Mouse (Mus musculus) 3T3-L1 (cell line): ENCODE measurements around the gene Gdpd1.
A peak's percentile ranks its signal among the peaks of the same experiment; 100 is the strongest.
"Not testable (repeated sequence)": the region's sequence is repeated elsewhere in the genome, so short reads cannot be mapped to it uniquely, and the experiment has no call there.

Experiments
- DNase-seq: peaks from one replicate; pipeline ENCODE4 v3.0.0-alpha.2; 2015; ENCODE audit warnings: low read depth, low spot score

Gdpd1 gene

GRCm38 (mm10) chr11:87026096-87026875 is 47.6 kb downstream of the Gdpd1 start:
- DNase-seq, result peak; percentile 72

DNA sequence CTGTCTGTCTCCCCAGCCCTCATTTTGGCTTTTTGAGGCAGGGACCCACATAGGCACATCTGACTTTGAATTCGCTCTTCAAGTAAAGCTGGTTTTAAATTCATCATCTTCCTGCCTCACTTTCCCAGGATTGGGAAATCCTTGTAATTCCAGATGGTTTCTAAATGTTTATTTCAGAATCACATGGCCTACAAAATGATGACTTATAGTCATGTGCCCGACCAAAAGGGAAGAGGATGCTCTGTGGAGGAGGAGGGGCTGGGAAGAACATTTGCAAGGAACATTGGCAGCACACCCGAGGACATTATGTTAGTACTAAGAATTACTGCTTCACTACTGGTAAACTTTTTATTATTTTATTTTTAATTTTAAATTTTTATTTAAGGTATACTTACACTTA is 48.5 kb downstream of the Gdpd1 start:
- DNase-seq, result peak; percentile 86

DNA sequence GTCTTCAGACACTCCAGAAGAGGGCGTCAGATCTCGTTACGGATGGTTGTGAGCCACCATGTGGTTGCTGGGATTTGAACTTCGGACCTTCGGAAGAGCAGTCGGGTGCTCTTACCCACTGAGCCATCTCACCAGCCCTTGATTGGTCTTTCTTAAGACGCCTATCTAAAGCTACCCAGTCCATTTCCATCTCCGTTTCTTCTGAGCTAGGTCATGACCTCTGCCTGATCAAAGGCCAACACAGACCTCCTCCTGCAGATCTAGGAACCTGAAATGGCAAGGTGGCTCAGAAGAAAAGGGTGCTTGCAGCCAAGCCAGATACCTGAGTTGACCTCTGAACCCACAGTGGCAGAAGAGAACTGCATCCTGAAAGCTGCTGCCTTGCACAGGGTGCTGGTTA is 50.6 kb downstream of the Gdpd1 start:
- DNase-seq, result not testable (repeated sequence)

DNA sequence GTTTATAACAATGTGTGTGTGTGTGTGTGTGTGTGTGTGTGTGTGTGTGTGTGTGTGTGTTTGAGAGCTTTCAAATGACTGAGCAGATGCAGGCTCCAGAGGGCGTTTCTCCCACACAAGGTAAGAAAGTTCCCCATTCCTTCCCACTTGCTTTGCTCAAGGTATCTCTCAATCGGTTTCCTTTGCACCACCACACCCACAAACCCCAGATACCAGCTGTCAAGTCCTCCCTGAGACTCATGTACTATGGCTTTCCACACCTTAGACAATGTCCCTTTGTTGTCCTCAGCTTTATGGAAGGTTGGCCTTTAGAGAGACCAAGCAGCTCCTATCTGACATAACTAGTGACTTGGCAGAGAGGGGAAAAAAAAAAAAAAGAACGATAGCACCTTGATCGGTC is 51.1 kb downstream of the Gdpd1 start:
- no peak for DNase-seq

DNA sequence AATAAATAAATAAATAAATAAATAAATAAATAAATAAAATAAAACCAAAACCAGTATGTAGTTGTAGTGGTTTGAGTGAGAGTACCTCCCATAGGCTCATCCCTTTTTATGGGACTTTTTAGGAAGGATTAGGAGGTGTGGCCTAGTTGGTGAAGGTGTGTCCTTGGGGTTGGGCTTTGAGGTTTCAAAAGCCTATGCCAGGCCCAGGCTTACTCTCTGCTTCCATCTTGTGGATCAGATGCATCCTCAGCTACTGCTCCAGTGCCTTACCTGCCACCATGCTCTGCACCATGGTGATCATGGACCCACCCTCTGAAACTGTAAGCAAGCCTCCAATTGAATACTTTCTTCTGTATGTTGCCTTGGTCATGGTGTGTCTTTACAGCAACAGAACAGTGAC is 52.3 kb downstream of the Gdpd1 start:
- no peak for DNase-seq

- no peak for DNase-seq
These were observed 53.4 kb downstream of the Gdpd1 start for GRCm38 (mm10) chr11:87020449-87020848.

DNA sequence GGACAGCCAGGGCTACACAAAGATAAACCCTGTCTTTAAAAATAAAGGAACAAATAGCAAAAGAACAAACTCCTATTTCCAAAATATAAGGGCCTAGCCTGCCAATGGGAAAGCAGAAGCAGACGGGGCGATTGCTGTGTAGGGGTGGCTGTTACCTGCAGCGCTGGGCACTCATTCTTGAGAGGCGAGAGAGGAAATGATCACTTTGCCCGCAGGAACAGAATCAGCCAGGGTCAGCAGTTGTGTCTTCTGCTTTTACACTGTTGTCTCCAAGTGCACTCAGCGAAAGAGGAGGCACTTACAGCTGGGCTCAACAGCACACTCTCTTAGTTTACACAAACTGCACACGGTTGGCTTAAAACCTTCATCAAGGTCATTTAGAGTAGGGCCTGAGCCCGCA is 54.4 kb downstream of the Gdpd1 start:
- DNase-seq, result no peak

DNA sequence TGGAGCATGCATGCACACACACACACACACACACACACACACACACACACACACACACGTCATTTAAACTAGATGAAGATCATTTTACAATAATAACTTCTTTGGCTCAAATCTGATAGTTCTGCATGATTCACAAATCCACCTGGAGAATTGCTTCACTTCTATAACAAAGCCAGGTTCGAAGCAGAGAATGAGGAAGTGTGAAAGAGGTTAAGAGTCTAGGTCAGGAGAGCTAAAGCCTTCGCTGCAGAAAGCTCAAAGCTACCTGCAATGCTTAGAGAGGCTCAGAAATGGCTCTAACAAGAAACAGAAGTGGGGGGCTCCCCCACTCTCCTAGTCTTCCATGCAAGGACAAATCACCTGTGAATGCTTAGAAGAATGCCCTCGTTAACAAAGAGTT is 55.8 kb downstream of the Gdpd1 start:
- no peak for DNase-seq

DNA sequence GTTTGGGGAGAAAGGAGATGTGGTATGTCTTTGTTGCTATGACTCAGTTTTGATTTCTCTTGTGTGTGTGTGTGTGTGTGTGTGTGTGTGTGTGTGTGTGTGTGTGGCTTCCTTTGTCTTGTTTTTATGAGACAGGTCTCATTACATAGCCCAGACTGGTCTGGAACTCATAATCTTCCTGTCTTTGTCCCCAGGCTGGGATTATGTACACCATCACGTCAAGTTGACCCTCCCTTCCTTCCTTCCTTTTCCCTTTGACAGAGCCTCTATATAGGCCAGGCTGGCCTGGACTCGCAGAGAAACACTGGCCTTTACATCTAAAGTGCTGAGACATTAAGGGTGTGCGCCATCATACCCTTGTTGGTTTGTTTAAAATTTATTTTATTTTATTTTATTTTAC is 58.2 kb downstream of the Gdpd1 start:
- no peak for DNase-seq

DNA sequence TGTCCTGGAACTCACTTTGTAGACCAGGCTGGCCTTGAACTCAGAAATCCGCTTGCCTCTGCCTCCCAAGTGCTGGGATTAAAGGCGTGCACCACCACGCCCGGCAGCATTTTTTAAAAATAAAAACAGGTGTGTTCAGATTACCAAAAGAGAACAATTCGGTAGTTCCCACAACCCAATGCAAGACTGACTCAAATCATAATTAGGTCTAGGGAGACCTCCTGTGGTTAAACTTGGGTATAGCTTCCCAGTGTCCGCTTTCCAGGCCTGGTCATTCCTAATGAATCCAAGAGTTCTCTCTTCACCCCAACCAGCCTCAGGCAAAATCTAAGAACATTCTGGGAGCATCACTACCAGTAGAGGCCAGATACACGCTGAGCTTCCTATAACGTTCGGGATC is 63.4 kb downstream of the Gdpd1 start:
- DNase-seq, result peak; percentile 92

GRCm38 (mm10) chr11:87007371-87007770 is 66.5 kb downstream of the Gdpd1 start:
- peak; percentile 85 for DNase-seq

DNA sequence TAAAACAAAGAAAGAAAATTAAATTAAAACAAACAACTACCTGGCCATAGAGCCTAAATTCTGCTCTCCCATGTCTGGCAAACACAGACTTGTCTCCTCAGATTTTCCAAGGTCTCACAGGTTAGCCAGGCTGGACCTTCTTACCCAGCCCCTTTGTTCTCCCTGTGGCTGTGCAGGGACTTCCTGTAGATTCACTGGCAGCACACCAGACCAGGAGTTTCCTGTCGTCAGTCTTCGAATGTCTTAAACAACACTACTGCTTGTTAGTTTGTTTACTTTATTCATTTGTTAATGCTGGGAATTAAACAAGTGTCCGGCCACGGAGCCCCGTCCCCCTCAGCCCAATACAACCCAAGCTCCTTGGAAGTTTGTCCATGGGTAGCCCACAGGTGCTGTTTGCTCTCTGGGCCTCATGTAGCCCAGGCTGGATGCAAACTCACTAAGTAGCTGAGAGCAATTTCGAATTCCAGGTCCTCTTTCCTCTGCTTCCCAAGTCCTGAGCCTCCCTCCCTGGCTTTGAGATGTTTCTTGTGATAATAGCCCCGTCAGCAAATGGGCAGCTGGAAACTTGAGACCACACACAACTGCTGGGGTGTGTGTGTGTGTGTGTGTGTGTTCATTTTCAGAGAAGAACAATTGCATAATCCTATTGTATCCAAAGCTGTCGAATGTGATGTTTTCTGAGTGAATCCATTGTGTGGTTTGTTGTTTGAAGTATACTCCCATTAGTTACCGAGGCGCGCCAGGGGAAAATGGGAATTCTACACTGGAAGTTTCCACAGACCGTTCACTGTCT is 68.7 kb downstream of the Gdpd1 start:
- no peak for DNase-seq

GRCm38 (mm10) chr11:87002078-87002829 is 71.6 kb downstream of the Gdpd1 start:
- DNase-seq, result no peak

- DNase-seq, result no peak
These were observed 72.6 kb downstream of the Gdpd1 start for GRCm38 (mm10) chr11:87001217-87001616.

GRCm38 (mm10) chr11:86996266-86996665 is 77.6 kb downstream of the Gdpd1 start:
- no peak for DNase-seq

DNA sequence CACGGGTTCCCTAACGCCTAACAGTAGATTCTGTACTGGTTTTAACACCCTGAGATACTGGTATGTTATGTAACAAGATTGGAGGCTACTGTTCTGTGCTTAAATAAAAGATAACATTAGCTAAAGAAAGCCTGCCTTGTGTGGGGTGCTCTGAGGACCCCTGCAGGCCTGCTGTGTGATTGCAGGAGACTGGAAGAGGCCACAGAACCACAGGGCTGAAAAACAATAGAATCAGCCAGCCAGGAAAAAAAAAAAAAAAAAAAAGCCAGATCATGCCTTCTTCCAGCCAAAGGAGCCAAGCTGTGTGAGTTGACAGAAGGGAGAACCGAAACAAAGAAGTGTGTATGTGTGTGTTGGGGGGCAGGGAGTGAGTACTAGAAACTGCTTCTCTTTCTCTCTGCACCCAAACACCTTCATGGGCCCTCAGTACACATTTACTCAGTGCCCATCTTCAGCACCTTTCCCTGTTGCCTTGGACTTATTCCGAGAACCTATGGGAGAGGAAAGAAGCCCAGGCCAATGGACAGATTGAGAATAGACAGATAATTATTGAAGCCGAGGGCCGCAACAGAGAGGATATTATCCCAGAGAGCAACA is 78.1 kb downstream of the Gdpd1 start:
- DNase-seq, result peak; percentile 90

GRCm38 (mm10) chr11:86994791-86995624 is 78.9 kb downstream of the Gdpd1 start:
- no peak for DNase-seq

DNA sequence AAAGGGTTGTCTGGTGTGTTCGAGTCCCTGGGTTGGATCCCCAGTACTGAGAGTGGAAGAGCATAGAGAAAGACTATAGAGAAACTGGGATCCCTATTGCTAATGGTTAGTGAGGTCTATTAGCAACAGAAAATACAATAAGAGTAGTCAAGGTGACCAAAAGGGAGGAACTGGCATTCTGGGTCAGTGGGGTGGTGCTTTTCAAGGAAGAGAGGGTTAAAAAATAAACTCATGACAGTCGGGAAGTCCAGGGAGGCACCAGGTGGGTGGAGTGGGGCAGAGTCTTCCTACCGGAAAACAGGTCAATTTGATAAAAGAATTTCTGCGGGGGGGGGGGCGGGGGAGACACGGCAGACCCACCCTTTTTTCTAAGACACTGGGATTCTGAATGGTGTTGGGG is 79.5 kb downstream of the Gdpd1 start:
- no peak for DNase-seq

DNA sequence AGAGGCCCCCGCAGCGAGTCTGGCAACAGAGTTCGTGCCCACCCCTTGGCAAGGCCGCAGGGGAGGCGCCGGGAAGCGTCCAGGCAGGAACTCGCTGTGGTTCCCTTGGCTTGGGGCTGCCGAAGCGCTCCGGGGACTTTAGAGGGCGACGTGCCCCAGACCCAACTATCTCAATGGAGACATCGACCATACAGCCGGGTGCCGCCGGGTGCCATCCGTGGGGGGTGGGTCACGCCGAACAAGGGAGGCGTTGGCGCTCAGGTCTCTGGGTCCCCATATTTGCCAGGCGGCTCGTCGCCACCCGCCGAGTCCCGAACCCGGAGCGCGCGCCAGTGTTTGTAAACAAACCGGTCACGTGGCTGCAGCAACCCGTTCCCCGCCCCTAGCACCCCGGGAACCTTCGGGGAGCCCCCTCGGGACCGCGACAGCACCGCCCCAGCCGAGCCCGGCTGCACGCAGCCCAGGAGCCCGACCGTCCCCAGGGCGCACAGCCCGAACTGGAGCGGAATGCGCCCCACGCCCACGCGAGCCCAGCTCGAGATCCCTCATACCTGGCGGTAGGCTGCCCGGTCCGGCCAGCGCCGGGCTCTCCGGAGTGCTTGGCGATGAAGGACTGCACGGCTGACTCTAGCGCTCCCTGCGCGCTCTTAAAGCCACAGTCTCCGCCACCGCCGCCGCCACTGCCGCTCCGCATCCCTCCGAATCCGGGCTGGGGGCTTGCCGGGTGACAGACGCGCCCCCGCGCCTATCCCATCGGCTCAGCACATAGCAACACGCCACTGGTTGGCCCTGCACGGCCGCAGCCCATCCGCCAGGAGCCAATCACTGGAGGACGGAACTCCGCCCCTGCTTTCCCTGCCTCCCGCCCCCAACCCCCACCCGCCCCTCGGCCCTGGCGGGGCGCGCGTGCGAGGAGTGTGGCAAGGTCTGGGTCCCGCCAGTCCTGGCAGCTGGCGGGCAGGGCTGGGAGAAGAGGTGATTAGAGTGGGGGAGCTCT is 80.5 kb downstream of the Gdpd1 start, which contains the start of gene Ypel2:
TSS of gene Ypel2 (minus strand) at position 667 of the 997 bp plus-strand sequence.
- peak; percentile 88 for DNase-seq
